Mouse (Mus musculus): ENCODE measurements around the gene Cntn2. TPM values are rescaled to one million over a fixed set of nuclear protein-coding genes. Genes with fewer than 3 reads are reported as not detected.

The Cntn2 gene
- polyA plus RNA-seq, 1 experiment from 2014 or later = 0.16 TPM

DNA sequence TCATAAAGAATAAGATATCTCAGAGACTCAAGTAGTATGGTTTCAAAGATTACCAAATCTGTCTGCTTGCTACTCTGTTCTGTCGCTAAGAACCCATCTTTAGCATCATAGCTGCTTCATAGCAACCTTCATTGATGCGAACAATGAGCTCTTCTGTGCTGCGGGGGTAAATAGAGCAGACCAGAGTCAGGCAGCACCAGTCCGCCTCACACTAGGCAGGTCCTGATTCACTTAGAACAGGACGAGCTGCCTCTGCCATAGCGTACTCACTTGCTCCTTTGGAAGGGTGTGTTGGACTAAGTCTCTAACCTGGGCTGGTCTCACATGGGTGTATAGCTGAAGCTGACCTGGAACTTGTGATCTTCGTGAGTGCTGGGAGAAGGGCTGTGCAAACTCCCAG, 37.0 kb downstream of the Cntn2 start, which contains the start of gene Tmem81:
Gene Tmem81 (plus strand): TSS at position 173 of the 400 bp plus-strand sequence.
- Histone ChIP-seq H3K27me3 (no peaks in the 10 kb centered on the region), H3K4me1 (no peaks in the 10 kb centered on the region), H3K27ac (no peak within 1 kb of the TSS), H3K36me3 (peaks cover 64% of the 10 kb centered on the region), H3K4me2 (no peak within 1 kb of the TSS), H3K4me3 (no peak within 1 kb of the TSS), H3K9ac (no peak within 1 kb of the TSS), H3K9me3 (no peaks in the 10 kb centered on the region)
- 86% methylated on average over 7 of the region's 7 CpGs for WGBS
- no peak for ATAC-seq (ENCODE audit: borderline replicate concordance, extremely low read depth, low FRiP score, low TSS enrichment)

DNA sequence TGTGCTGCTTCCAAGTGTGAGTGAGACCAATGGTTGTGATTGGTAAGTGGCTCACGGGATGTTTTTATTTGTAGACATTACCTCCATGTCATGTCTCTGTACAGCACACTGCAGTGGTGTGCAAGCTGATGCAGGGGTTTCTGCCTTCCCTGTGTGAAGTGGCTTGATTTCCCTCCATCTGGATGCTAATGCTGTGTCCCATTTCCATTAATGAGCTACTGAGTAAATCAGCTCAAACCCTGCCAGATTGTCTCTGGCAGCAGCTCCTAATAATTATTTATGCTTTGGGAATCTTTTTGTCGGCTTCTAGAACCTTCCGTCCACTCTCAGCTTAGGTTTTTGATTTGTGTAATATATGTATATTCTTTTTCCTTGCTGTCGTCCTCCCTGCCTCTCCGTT, 37.9 kb downstream of the Cntn2 start:
- Histone ChIP-seq H3K9ac (no peak overlapping the region), H3K27me3 (no peaks in the 10 kb centered on the region), H3K27ac (no peak overlapping the region), H3K4me1 (no peaks in the 10 kb centered on the region), H3K4me2 (no peak overlapping the region), H3K9me3 (no peaks in the 10 kb centered on the region), H3K4me3 (no peak overlapping the region), H3K36me3 (peaks cover 73% of the 10 kb centered on the region)
- ATAC-seq (ENCODE audit: borderline replicate concordance, extremely low read depth, low FRiP score, low TSS enrichment) = no peak
- WGBS = 89% methylated on average over 5 of the region's 5 CpGs

DNA sequence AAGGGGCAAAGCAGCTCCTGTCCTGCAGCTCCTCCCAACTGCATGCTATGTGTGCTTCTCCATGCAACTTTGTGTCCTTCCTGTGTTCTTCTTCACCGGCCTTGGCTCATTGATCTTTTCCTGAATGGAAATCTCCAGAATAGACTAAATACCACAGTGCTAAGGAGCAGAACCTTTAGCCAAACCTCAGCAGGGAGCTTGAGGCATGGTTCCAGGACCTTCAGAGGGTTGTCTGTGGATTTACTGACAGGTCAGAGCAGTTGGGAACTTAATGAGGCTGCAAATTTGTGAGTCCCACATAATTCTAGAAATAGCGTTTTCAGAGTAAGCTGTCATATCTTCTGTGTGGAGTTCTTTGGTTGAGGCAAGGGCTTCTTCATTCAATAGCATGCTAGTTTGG, 42.5 kb downstream of the Cntn2 start:
- no peak overlapping the region for H3K4me2 ChIP-seq
- peaks cover 88% of the 10 kb centered on the region for H3K36me3 ChIP-seq
- 94% methylated on average over 2 of the region's 2 CpGs for WGBS
- H3K27me3 ChIP-seq = no peaks in the 10 kb centered on the region
- no peak overlapping the region for H3K4me3 ChIP-seq
- H3K27ac ChIP-seq = no peak overlapping the region
- no peaks in the 10 kb centered on the region for H3K4me1 ChIP-seq
- H3K9me3 ChIP-seq = no peaks in the 10 kb centered on the region
- ATAC-seq (ENCODE audit: borderline replicate concordance, extremely low read depth, low FRiP score, low TSS enrichment) = no peak
- no peak overlapping the region for H3K9ac ChIP-seq

DNA sequence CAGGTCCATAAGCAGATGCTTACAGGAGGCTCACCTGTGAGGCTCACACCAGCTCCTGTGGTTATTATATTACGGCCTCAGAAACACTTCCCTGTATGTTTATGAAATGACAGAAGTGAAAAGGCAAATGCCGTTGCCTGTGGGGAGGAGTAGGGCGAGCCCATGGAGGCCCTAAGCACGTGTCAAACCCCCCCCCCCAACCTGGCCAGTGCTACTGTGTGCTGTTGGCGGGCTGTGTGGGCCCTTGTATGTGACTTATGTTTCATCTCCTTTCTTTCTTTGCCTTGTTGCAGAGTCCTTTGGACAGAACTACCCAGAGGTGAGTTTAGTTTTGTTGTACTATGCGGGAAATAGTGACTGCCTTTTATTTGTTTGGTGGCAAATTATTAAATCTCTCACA, 59.3 kb downstream of the Cntn2 start:
- WGBS = 71% methylated on average over 6 of the region's 6 CpGs
- no peak for ATAC-seq (ENCODE audit: borderline replicate concordance, extremely low read depth, low FRiP score, low TSS enrichment)
- Histone ChIP-seq H3K27me3 (no peaks in the 10 kb centered on the region), H3K36me3 (peaks cover 25% of the 10 kb centered on the region; the same call in 1 of the 2 replicates), H3K4me1 (peaks cover 13% of the 10 kb centered on the region), H3K9me3 (no peaks in the 10 kb centered on the region), H3K27ac (peak overlapping the region; percentile 27), H3K4me3 (no peak overlapping the region), H3K4me2 (no peak overlapping the region), H3K9ac (no peak overlapping the region)

DNA sequence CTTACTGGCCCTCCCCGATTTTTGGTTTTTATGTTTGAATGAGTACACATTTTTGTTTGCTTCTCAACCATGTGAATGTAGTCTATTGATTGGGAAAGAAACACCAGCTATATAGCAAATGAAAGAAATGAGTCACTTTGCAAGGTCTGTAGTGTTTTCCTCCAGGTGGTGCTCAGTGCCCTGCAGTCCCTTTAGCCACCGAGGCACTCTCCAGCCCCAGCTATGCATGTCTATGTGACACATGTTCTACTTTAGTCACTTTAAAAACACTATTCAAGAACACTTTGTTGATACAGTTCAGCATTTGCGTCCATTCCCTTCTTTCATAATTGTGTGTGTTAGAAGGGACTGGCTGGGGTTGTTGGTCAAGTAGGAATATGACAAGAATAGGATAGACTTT, 59.8 kb downstream of the Cntn2 start:
- H3K4me2 ChIP-seq = no peak overlapping the region
- no peak overlapping the region for H3K9ac ChIP-seq
- H3K27ac ChIP-seq = peak overlapping the region; percentile 27; the same call in 1 of the 2 replicates
- H3K4me3 ChIP-seq = no peak overlapping the region
- H3K9me3 ChIP-seq = no peaks in the 10 kb centered on the region
- peaks cover 19% of the 10 kb centered on the region for H3K4me1 ChIP-seq
- ATAC-seq (ENCODE audit: borderline replicate concordance, extremely low read depth, low FRiP score, low TSS enrichment) = no peak
- 82% methylated on average over 3 of the region's 3 CpGs for WGBS
- no peaks in the 10 kb centered on the region for H3K27me3 ChIP-seq
- H3K36me3 ChIP-seq = peaks cover 21% of the 10 kb centered on the region; the same call in 1 of the 2 replicates

DNA sequence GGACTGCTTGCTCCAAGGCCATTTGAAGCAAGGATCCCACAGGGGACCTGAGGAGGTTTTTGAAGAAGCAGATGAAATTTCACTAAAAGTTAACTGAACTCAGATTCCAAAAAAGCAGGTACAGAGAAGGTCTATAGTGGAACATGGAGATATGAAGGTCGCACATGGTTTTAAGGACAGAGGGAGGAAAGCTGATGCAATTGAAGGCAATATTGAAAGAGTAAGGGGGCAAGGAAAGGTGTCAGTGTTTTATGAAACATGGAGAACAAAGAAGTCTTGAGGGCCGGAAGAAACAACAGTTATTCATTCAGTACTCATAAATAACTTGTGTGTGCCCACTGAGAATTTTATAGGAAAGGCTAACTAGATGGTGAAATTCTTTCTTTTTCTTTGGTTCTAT, 61.4 kb downstream of the Cntn2 start:
- no peaks in the 10 kb centered on the region for H3K27me3 ChIP-seq
- H3K36me3 ChIP-seq = peaks cover 9% of the 10 kb centered on the region; the same call in 1 of the 2 replicates
- H3K4me3 ChIP-seq = no peak overlapping the region
- WGBS = 90% methylated on average over 2 of the region's 2 CpGs
- H3K4me2 ChIP-seq = no peak overlapping the region
- no peak overlapping the region for H3K27ac ChIP-seq
- peaks cover 24% of the 10 kb centered on the region for H3K4me1 ChIP-seq
- ATAC-seq (ENCODE audit: borderline replicate concordance, extremely low read depth, low FRiP score, low TSS enrichment) = no peak
- H3K9me3 ChIP-seq = no peaks in the 10 kb centered on the region
- no peak overlapping the region for H3K9ac ChIP-seq

DNA sequence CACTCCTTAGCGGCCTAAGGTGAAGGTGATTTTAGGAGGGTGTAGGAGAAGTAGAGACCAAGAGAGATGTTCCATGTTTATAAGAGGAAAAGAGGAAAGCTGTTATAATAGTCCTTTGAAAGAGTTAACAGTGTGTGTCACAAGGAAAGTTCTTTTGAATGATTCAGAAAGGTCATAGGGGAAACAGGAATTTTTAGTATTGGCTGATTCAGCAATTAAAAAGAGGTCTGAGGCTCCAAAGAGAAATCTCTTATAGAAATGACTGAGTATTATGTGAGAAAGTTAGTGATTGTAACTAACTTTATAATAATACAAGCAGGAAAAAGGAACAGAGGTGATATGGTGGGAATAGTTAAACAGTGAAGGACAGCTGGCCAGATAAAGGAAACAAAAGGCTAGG, 63.6 kb downstream of the Cntn2 start:
- Histone ChIP-seq H3K27ac (no peak overlapping the region), H3K4me2 (no peak overlapping the region), H3K4me3 (no peak overlapping the region), H3K27me3 (no peaks in the 10 kb centered on the region), H3K9me3 (no peaks in the 10 kb centered on the region), H3K36me3 (no peaks in the 10 kb centered on the region), H3K9ac (no peak overlapping the region), H3K4me1 (peaks cover 30% of the 10 kb centered on the region)
- no peak for ATAC-seq (ENCODE audit: borderline replicate concordance, extremely low read depth, low FRiP score, low TSS enrichment)
- WGBS = 83% methylated on average over 1 of the region's 1 CpGs

DNA sequence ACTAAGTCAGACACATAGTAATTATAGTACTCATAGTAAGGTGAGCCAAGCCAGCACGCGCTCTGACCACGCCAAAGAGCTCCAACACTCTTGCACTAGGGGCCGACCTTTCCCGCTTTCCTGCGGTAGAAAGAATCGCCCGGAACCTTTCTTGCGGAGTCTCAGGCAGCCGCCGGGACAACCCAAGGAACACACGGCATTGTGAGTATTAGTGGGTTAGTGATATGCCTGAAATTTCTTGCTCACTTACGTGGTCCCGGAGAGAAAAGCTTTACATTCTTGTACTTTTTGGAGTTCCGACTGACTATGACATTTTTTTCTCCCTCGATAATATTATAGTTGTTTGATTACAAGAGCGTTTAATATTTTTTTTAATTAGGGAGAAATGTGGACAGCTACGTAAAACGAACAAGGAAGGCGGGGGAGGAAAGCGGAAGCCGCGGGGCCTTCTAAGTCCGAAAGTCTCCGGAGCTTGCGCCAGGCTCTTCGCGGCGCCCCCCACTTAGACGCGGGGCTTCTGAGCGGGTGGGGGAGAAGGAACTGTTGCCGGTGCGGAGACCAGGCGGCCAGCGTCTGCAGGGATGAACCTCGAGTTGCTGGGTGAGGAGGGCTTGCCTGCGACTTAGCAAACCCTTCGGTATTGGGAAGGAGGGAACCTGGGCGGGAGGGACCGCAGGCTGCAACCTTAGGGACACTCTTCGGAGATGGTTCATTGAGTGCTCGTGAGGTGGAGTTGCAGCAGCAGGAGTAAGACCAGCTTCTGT, 65.9 kb downstream of the Cntn2 start, which contains the start of gene Rbbp5:
Gene Rbbp5 (plus strand): TSS at position 438 of the 764 bp plus-strand sequence.
- Histone ChIP-seq H3K27me3 (no peaks in the 10 kb centered on the region), H3K27ac (peak within 1 kb of the TSS; percentile 72), H3K4me1 (peaks cover 22% of the 10 kb centered on the region), H3K4me3 (peak within 1 kb of the TSS; percentile 85), H3K36me3 (no peaks in the 10 kb centered on the region), H3K9ac (peak within 1 kb of the TSS; percentile 92), H3K4me2 (peak within 1 kb of the TSS; percentile 69), H3K9me3 (no peaks in the 10 kb centered on the region)
- ATAC-seq (ENCODE audit: borderline replicate concordance, extremely low read depth, low FRiP score, low TSS enrichment) = peak; percentile 86; the same call in 1 of the 2 replicates
- under 1% methylated on average over 43 of the region's 43 CpGs for WGBS

DNA sequence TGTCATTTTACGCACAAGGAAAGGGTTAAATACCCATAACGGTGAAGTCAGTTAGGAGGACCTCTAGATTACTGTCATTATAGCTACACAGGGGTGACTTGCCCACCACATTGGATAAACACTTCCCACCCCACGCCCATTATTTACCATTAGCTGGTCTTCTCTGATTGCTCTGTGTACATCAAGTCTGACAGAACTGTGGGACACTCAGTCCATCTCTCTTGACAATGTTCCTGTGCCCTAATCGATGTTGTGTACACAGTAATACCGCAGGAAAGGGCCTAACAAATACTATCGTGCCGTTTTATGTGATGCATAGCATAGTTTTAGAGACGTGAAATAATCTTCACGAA, 66.5 kb downstream of the Cntn2 start:
- peaks cover 21% of the 10 kb centered on the region for H3K4me1 ChIP-seq
- H3K27ac ChIP-seq = peak overlapping the region; percentile 72
- H3K4me2 ChIP-seq = peak overlapping the region; percentile 69
- peak overlapping the region; percentile 92 for H3K9ac ChIP-seq
- ATAC-seq (ENCODE audit: borderline replicate concordance, extremely low read depth, low FRiP score, low TSS enrichment) = 0 out of 2 replicates have a peak, but pooled peaks have one; percentile 35
- WGBS = 4% methylated on average over 9 of the region's 9 CpGs
- peak overlapping the region; percentile 85 for H3K4me3 ChIP-seq
- no peaks in the 10 kb centered on the region for H3K9me3 ChIP-seq
- no peaks in the 10 kb centered on the region for H3K27me3 ChIP-seq
- no peaks in the 10 kb centered on the region for H3K36me3 ChIP-seq

DNA sequence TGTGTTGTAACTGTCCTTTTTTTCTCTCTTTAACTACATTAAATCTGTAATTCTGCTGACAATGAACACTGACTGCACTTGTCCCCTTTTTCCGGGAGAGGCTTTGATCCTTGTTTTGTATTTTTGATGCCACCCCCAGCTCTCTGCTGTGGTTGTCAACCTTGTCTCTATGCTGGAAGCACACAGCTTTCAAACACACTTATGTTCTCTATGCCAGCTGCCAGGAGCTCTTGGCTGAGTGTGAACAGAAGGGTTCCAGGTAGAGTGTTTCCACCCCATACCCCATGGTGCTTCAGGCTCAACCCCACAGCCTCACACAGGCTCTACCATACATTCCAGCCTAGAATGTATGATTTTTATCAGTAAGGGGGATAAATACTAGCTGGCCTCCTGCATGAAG, 68.6 kb downstream of the Cntn2 start:
- WGBS = 78% methylated on average over 1 of the region's 1 CpGs
- Histone ChIP-seq H3K4me1 (peaks cover 16% of the 10 kb centered on the region), H3K9me3 (no peaks in the 10 kb centered on the region), H3K4me2 (no peak overlapping the region), H3K27me3 (no peaks in the 10 kb centered on the region), H3K4me3 (no peak overlapping the region), H3K27ac (no peak overlapping the region), H3K9ac (no peak overlapping the region), H3K36me3 (no peaks in the 10 kb centered on the region)
- ATAC-seq (ENCODE audit: borderline replicate concordance, extremely low read depth, low FRiP score, low TSS enrichment) = no peak

DNA sequence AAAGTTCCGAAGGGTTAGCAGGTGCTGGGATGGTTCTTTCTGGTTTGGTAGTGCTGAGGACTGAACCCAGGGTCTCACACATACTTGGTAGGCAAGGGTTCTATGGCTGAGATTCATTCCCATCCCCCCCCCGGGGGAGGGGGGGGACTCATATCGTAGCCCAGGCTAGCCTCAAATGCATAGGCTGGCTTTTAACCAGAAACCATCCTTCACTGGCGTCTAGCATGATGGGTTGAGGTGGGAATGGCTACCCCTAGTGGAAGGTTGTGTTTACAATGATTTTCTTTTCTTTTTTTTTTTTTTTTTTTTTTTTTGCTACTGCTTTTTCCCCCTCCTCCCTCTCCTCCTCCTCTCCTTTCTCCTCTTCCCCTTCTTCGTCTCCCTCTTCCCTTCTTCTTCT, 70.5 kb downstream of the Cntn2 start:
- Histone ChIP-seq H3K27me3 (no peaks in the 10 kb centered on the region), H3K4me2 (no peak overlapping the region), H3K9me3 (no peaks in the 10 kb centered on the region), H3K9ac (no peak overlapping the region), H3K27ac (no peak overlapping the region), H3K4me3 (no peak overlapping the region), H3K36me3 (no peaks in the 10 kb centered on the region), H3K4me1 (peaks cover 13% of the 10 kb centered on the region)
- WGBS = 48% methylated on average over 5 of the region's 5 CpGs
- no peak for ATAC-seq (ENCODE audit: borderline replicate concordance, extremely low read depth, low FRiP score, low TSS enrichment)

DNA sequence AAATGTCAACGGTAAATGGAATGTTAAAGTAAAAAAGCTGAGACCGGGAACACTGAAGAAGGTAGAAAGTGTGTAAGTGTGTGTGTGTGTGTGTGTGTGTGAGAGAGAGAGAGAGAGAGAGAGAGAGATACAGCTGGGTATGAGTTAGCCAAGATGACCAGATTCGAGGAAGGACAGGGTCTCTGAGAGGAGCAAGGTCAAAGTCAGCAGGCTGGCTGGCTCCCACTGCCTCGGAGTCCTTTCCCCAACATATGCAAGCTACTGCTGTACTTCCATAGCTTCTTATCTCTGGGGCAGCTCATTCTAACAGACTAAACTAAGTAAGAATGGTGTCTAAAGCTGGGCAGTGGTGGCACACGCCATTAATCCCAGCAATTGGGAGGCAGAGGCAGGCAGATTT, 71.6 kb downstream of the Cntn2 start:
- Histone ChIP-seq H3K9me3 (no peaks in the 10 kb centered on the region), H3K4me2 (no peak overlapping the region), H3K27me3 (no peaks in the 10 kb centered on the region), H3K4me1 (peaks cover 13% of the 10 kb centered on the region), H3K36me3 (no peaks in the 10 kb centered on the region), H3K9ac (no peak overlapping the region), H3K27ac (no peak overlapping the region), H3K4me3 (no peak overlapping the region)
- ATAC-seq (ENCODE audit: borderline replicate concordance, extremely low read depth, low FRiP score, low TSS enrichment) = no peak
- WGBS = 83% methylated on average over 5 of the region's 5 CpGs
